Mouse (Mus musculus): ENCODE results near the gene Slc25a10. TPM values are rescaled to one million over a fixed set of nuclear protein-coding genes. Genes with fewer than 3 reads are reported as not detected.

Slc25a10 gene
- 751 and 939 TPM in 2 replicates for polyA plus RNA-seq (2012; rRNA removed)

DNA sequence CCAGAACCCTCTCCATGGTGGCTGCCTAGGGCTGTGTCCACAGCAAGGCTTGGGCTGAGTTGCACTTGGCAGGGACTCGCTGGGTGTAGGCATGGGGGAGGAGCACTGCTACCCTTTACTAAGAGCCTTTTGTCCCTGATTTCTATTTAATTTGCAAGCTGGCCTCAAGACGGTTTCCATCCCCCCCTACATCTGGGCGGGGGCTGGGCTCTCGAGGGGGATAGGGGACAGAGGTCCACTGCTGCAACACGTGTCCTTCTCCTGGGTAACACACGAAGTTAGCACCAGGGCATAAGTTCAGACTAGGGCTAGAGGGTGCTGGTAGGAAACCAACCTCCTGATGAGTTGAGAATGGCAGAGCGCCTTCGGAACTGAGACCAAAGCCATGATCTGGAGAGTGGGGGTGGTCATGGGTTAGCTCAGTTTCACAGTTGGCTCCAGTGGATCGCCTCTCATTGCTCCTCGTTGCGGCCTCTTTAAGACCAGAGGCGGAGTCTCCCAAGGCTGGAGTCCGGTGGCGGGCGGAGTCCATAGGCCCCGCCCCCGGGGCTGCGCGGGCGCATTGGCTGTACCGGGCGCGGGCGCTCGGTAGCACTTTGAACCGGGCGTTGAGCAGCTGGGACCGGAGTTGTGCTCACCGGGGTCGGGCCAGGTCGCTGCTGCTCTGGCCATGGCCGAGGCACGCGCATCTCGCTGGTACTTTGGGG is at the start of gene Slc25a10:
Gene Slc25a10 (plus strand): TSS at position 524 of the 707 bp plus-strand sequence.
- TF ChIP-seq CTCF (conservative IDR thresholded peaks at IDR 0.05; ENCODE audit: insufficient read depth, insufficient read length, low read depth, low read length) (no peak), POLR2A (IDR thresholded peaks at IDR 0.05; ENCODE audit: low read depth, low read length) (peak; percentile 46)
- WGBS = under 1% methylated on average over 35 of the region's 35 CpGs
- H3K27me3 ChIP-seq (replicated peaks; ENCODE audit: control insufficient read depth, insufficient read depth, low read length) = no peaks in the 10 kb centered on the region
- peaks cover 4% of the 10 kb centered on the region; the same call in 1 of the 2 replicates for H3K36me3 ChIP-seq (ENCODE audit: control insufficient read depth, insufficient read depth, low read length)
- peak within 1 kb of the TSS; percentile 88 for H3K27ac ChIP-seq (ENCODE audit: insufficient read depth, low read depth, low read length)
- peak; percentile 96 for DNase-seq
- peak within 1 kb of the TSS; percentile 87 for H3K4me3 ChIP-seq (ENCODE audit: insufficient read depth, low read depth, low read length)
- H3K4me1 ChIP-seq (ENCODE audit: control insufficient read depth, insufficient read depth, low read length) = peaks cover 26% of the 10 kb centered on the region

DNA sequence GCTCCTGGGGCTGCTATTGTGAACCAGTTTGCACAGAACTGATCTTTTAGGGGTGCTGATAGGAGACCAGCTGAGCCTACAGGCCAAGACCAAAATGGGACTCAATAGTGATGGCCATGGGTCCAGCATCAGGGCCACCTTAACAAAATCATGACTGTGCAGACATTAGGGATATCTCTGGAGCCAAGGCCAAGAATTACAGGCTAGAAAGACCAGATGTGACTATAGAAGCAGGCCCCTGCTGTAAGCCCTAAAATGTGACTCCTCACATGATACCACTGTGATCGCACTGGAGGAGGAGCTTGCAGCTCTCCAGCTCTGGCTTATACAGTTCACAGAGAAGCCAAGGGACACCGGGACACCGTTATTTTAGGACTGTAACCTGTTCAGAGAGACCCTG is 49.3 kb upstream of the Slc25a10 start, which contains the start of gene Tspan10:
Gene Tspan10 (plus strand): TSS at position 301 of the 400 bp plus-strand sequence.
- Histone ChIP-seq H3K36me3 (ENCODE audit: control insufficient read depth, insufficient read depth, low read length) (no peaks in the 10 kb centered on the region), H3K4me1 (ENCODE audit: control insufficient read depth, insufficient read depth, low read length) (no peaks in the 10 kb centered on the region), H3K4me3 (ENCODE audit: insufficient read depth, low read depth, low read length) (no peak within 1 kb of the TSS), H3K27ac (ENCODE audit: insufficient read depth, low read depth, low read length) (no peak within 1 kb of the TSS), H3K27me3 (replicated peaks; ENCODE audit: control insufficient read depth, insufficient read depth, low read length) (no peaks in the 10 kb centered on the region)
- no peak for DNase-seq
- TF ChIP-seq POLR2A (IDR thresholded peaks at IDR 0.05; ENCODE audit: low read depth, low read length) (no peak), CTCF (conservative IDR thresholded peaks at IDR 0.05; ENCODE audit: insufficient read depth, insufficient read length, low read depth, low read length) (no peak)
- 91% methylated on average over 3 of the region's 3 CpGs for WGBS

DNA sequence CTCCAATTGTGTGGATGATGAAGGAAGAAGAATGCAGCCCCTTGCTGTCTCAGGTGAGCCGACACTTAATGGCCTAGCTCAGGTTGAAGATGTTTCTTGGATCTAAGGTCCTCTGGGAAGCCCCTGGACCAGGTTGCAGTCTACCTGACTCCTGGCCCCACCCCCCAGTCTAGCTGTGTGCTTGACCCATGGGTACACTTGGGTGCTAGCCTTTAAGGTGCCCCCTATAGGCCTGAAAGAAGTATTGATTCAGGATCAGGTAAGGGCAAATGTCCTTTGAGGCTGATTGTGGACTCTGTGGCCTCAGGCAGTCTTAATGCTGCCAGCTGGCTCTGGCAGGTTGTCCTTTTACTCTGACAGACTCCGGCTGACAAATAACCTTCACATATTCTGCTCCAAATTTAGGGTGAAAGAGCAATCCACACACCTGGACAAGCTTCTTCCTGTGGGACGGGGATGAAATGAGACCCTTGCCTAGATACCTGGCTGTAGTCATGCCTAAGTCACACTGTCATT is 48.8 kb upstream of the Slc25a10 start:
- TF ChIP-seq CTCF (conservative IDR thresholded peaks at IDR 0.05; ENCODE audit: insufficient read depth, insufficient read length, low read depth, low read length) = no peak; the same call in 1 of the 2 replicates
- TF ChIP-seq POLR2A (IDR thresholded peaks at IDR 0.05; ENCODE audit: low read depth, low read length) = no peak
- DNase-seq = no peak
- Histone ChIP-seq H3K36me3 (ENCODE audit: control insufficient read depth, insufficient read depth, low read length) (no peaks in the 10 kb centered on the region), H3K27me3 (replicated peaks; ENCODE audit: control insufficient read depth, insufficient read depth, low read length) (no peaks in the 10 kb centered on the region), H3K4me1 (ENCODE audit: control insufficient read depth, insufficient read depth, low read length) (no peaks in the 10 kb centered on the region), H3K27ac (ENCODE audit: insufficient read depth, low read depth, low read length) (no peak overlapping the region), H3K4me3 (ENCODE audit: insufficient read depth, low read depth, low read length) (no peak overlapping the region)
- 69% methylated on average over 3 of the region's 3 CpGs for WGBS

DNA sequence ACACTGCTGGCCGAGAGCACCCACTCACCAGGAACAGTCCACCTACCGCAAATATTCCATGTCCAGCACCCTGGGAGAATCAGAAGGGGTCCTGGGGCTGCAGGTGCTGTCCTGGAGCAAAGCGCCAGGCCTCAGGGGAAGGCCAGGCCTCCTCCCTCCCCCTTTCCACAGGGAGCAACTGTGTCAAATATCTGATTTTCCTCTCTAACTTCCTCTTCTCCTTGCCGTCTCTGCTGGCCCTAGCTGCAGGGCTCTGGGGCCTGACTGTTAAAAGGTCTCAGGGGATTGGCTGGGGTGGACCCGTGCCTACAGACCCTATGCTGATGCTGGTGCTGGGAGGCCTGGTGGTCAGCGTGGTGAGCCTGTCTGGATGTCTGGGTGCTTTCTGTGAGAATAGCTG is 47.5 kb upstream of the Slc25a10 start:
- H3K27me3 ChIP-seq (replicated peaks; ENCODE audit: control insufficient read depth, insufficient read depth, low read length) = no peaks in the 10 kb centered on the region
- H3K4me3 ChIP-seq (ENCODE audit: insufficient read depth, low read depth, low read length) = no peak overlapping the region
- DNase-seq = no peak
- no peak overlapping the region for H3K27ac ChIP-seq (ENCODE audit: insufficient read depth, low read depth, low read length)
- H3K4me1 ChIP-seq (ENCODE audit: control insufficient read depth, insufficient read depth, low read length) = no peaks in the 10 kb centered on the region
- no peaks in the 10 kb centered on the region for H3K36me3 ChIP-seq (ENCODE audit: control insufficient read depth, insufficient read depth, low read length)
- 71% methylated on average over 6 of the region's 6 CpGs for WGBS
- TF ChIP-seq POLR2A (IDR thresholded peaks at IDR 0.05; ENCODE audit: low read depth, low read length) (no peak), CTCF (conservative IDR thresholded peaks at IDR 0.05; ENCODE audit: insufficient read depth, insufficient read length, low read depth, low read length) (no peak)

DNA sequence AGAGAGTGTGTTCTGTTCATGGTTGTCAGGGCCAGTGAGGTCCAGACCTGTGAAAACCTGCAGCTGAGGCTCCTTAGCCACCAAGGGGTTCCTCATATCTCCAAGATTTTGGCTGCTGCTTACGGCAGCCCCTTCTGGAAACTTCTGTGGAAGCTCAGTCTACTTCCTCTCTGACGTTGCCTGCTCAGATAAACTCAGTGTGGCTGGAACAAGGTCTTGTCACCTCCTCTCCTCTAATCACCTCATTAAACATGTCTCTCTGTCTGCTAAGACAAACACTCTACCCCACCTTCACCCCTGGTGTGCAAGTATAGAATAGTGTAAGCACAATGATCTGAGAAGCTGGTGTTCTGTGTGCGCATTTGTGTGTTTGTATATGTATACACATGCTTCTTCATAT is 46.2 kb upstream of the Slc25a10 start:
- no peaks in the 10 kb centered on the region for H3K27me3 ChIP-seq (replicated peaks; ENCODE audit: control insufficient read depth, insufficient read depth, low read length)

DNA sequence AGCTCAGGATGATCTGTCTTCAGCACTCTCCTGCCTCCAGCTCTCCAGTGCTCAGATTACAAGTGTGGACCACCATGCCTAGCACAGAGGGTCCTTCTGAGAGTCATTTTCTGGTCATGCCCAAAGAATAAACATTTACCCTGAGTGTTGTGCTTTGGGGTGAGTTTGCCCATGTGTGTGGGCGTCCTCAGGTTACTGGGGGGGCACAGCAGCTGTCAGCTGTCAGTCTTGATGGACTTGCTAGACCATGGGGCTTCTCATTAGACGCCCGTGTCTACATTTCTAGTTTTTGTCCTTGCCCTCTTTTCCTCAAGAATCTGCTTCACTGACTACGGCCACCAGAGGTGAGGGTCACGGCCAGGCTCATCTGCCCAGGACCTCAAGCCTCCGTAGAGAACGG is 44.5 kb upstream of the Slc25a10 start:
- 71% methylated on average over 7 of the region's 7 CpGs for WGBS
- Histone ChIP-seq H3K36me3 (ENCODE audit: control insufficient read depth, insufficient read depth, low read length) (no peaks in the 10 kb centered on the region), H3K27me3 (replicated peaks; ENCODE audit: control insufficient read depth, insufficient read depth, low read length) (no peaks in the 10 kb centered on the region), H3K4me3 (ENCODE audit: insufficient read depth, low read depth, low read length) (no peak overlapping the region), H3K4me1 (ENCODE audit: control insufficient read depth, insufficient read depth, low read length) (no peaks in the 10 kb centered on the region), H3K27ac (ENCODE audit: insufficient read depth, low read depth, low read length) (no peak overlapping the region)
- DNase-seq = no peak
- TF ChIP-seq POLR2A (IDR thresholded peaks at IDR 0.05; ENCODE audit: low read depth, low read length) (no peak), CTCF (conservative IDR thresholded peaks at IDR 0.05; ENCODE audit: insufficient read depth, insufficient read length, low read depth, low read length) (no peak)

More for the DNA sequence above, 46.2 kb upstream of the Slc25a10 start:
- TF ChIP-seq CTCF (conservative IDR thresholded peaks at IDR 0.05; ENCODE audit: insufficient read depth, insufficient read length, low read depth, low read length) (no peak), POLR2A (IDR thresholded peaks at IDR 0.05; ENCODE audit: low read depth, low read length) (no peak)
- Histone ChIP-seq H3K36me3 (ENCODE audit: control insufficient read depth, insufficient read depth, low read length) (no peaks in the 10 kb centered on the region), H3K4me1 (ENCODE audit: control insufficient read depth, insufficient read depth, low read length) (no peaks in the 10 kb centered on the region), H3K27ac (ENCODE audit: insufficient read depth, low read depth, low read length) (no peak overlapping the region), H3K4me3 (ENCODE audit: insufficient read depth, low read depth, low read length) (no peak overlapping the region)
- WGBS = 66% methylated on average over 3 of the region's 3 CpGs
- no peak for DNase-seq

DNA sequence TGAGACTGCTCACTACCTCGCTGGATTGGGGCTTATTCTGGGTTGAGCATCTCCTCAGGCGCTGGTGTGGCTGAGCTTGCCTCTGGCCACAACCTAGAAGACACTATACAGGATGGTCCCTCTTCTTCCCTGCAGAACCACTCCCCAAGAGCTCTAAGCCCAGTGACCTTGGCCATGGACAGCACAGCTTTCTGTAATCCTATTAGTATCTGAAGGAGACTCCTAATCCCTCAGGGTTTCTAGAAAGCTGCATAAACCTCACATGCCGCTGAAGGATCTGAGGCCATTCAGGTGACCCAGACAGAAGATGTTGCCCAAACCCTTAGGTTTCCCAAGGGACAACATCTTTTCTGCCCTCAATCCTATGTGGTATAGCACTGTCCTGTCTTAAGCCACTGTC is 39.4 kb upstream of the Slc25a10 start:
- WGBS = 68% methylated on average over 3 of the region's 3 CpGs
- Histone ChIP-seq H3K36me3 (ENCODE audit: control insufficient read depth, insufficient read depth, low read length) (no peaks in the 10 kb centered on the region), H3K27me3 (replicated peaks; ENCODE audit: control insufficient read depth, insufficient read depth, low read length) (no peaks in the 10 kb centered on the region), H3K27ac (ENCODE audit: insufficient read depth, low read depth, low read length) (no peak overlapping the region), H3K4me3 (ENCODE audit: insufficient read depth, low read depth, low read length) (no peak overlapping the region), H3K4me1 (ENCODE audit: control insufficient read depth, insufficient read depth, low read length) (no peaks in the 10 kb centered on the region)
- no peak for DNase-seq
- TF ChIP-seq POLR2A (IDR thresholded peaks at IDR 0.05; ENCODE audit: low read depth, low read length) (no peak), CTCF (conservative IDR thresholded peaks at IDR 0.05; ENCODE audit: insufficient read depth, insufficient read length, low read depth, low read length) (no peak)
